Mouse (Mus musculus): ENCODE measurements around the gene Acsf3. TPM values are rescaled to one million over a fixed set of nuclear protein-coding genes. Genes with fewer than 3 reads are reported as not detected.

The Acsf3 gene
- polyA plus RNA-seq, 1 experiment = 21.8 TPM

DNA sequence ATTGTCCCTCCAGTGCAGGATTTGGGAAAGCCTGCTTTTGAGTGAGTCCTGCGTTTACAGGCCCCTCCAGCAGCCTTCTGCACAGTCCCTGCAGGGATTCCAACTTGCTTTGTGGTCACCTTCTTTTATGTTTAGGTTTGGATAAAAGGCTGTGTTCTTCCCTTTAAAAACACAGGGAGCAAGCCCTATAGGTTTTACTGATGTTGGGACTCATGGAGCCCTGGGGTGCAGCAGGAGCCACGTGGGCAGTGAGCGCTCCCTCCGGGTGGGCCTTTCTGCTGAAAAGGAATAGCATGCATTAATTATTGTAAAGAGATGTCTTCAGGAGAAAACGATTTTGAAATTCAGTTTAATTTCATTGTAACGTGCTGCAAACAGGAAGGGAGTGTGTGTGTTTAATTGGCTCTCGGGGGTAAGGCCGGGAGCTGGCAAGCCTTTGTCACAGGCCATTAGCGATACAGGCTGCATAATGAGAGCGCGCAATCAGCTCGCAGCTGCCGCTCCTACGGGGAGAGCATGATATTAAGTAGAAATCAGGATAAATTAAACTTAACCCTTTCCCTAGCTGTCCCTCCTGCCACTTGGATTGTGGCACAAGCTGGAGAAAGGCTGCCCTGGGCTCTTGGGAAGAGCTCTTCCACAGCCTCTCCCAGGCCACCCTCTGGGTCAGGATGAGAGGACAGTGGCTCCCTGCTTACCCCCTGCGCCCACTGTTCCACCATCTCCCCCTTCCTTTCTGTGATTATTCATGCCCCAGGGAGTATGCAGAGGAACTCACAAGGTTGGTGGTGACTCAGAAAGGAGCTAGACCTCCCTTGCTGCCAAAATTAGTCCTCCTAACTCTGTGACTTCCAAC, 28.8 kb downstream of the Acsf3 start:
- no peak overlapping the region for H3K27ac ChIP-seq (ENCODE audit: insufficient read depth, low read length)
- peaks cover 7% of the 10 kb centered on the region for H3K4me1 ChIP-seq (ENCODE audit: control insufficient read depth, insufficient read depth, low read length)

DNA sequence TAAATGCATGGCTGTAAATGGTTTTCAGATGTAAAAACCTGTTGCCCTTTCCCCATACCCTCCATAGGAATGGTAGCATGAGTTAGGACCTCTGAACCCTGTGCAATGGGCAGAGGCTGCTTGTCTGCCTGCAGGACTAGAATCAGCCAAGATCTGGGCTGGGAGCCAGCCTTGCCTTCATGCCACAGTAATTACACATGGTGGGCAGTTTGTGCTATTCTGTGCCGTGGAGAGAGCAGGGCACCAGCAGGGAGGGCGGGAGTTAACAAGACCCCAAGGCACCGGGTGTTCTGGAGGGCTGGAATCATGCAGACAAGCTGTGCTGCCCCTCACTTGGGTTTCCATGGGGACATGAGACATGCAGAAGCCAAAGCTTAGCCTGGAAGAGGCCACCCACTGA, 30.1 kb downstream of the Acsf3 start:
- H3K4me3 ChIP-seq (ENCODE audit: insufficient read depth, low read length) = no peak overlapping the region
- H3K27ac ChIP-seq (ENCODE audit: insufficient read depth, low read length) = no peak overlapping the region
- H3K4me1 ChIP-seq (ENCODE audit: control insufficient read depth, insufficient read depth, low read length) = peaks cover 7% of the 10 kb centered on the region
- TF ChIP-seq CTCF (IDR thresholded peaks at IDR 0.05; ENCODE audit: extremely low read depth, insufficient read depth, low read length) (no peak), POLR2A (IDR thresholded peaks at IDR 0.05; ENCODE audit: extremely low read depth, insufficient read depth, low read length) (no peak)

More for the DNA sequence above, 28.8 kb downstream of the Acsf3 start:
- TF ChIP-seq CTCF (IDR thresholded peaks at IDR 0.05; ENCODE audit: extremely low read depth, insufficient read depth, low read length) (no peak), POLR2A (IDR thresholded peaks at IDR 0.05; ENCODE audit: extremely low read depth, insufficient read depth, low read length) (no peak)
- no peak overlapping the region for H3K4me3 ChIP-seq (ENCODE audit: insufficient read depth, low read length)

DNA sequence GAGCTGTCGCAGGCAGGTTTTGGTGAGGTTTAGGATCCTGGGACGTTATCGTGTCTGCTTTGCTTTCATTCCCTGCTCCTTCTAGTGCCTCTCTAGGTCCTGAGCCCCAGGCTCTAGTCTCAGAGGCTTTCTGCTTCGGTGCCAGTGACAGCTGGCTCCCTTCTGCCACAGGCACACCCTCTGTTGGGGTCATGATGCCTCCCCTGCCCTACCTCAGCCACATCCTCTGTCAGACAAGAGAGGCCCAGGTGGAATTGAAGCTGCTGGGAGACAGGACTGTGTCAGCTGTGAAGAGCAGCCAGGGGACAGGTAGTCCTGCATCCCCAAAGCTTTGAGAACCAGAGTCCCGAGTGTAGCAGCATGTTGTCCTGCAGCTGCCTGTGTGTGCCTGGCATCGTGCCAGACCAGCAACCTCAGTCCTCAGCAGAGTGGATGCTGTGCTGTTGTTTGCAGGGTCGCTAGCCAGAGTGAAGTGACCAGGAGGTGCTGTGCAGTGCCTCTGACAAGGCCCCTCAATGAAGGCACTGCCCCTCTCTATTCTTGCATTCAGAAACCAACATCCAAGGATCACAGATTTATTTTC, 31.8 kb downstream of the Acsf3 start:
- no peak overlapping the region for H3K4me3 ChIP-seq (ENCODE audit: insufficient read depth, low read length)
- no peak for TF ChIP-seq POLR2A (IDR thresholded peaks at IDR 0.05; ENCODE audit: extremely low read depth, insufficient read depth, low read length)
- TF ChIP-seq CTCF (IDR thresholded peaks at IDR 0.05; ENCODE audit: extremely low read depth, insufficient read depth, low read length) = no peak
- H3K4me1 ChIP-seq (ENCODE audit: control insufficient read depth, insufficient read depth, low read length) = peaks cover 7% of the 10 kb centered on the region
- H3K27ac ChIP-seq (ENCODE audit: insufficient read depth, low read length) = no peak overlapping the region

- TF ChIP-seq POLR2A (IDR thresholded peaks at IDR 0.05; ENCODE audit: extremely low read depth, insufficient read depth, low read length) (no peak), CTCF (IDR thresholded peaks at IDR 0.05; ENCODE audit: extremely low read depth, insufficient read depth, low read length) (no peak)
- H3K4me1 ChIP-seq (ENCODE audit: control insufficient read depth, insufficient read depth, low read length) = peaks cover 7% of the 10 kb centered on the region
- H3K27ac ChIP-seq (ENCODE audit: insufficient read depth, low read length) = no peak overlapping the region
- H3K4me3 ChIP-seq (ENCODE audit: insufficient read depth, low read length) = no peak overlapping the region
Measured at GRCm38 (mm10) chr8:122807907-122808306, 32.6 kb downstream of the Acsf3 start.

GRCm38 (mm10) chr8:122810376-122810775, 35.1 kb downstream of the Acsf3 start:
- H3K4me3 ChIP-seq (ENCODE audit: insufficient read depth, low read length) = no peak overlapping the region
- TF ChIP-seq POLR2A (IDR thresholded peaks at IDR 0.05; ENCODE audit: extremely low read depth, insufficient read depth, low read length) = no peak
- no peak for TF ChIP-seq CTCF (IDR thresholded peaks at IDR 0.05; ENCODE audit: extremely low read depth, insufficient read depth, low read length)
- H3K4me1 ChIP-seq (ENCODE audit: control insufficient read depth, insufficient read depth, low read length) = peaks cover 4% of the 10 kb centered on the region
- no peak overlapping the region for H3K27ac ChIP-seq (ENCODE audit: insufficient read depth, low read length)

- TF ChIP-seq CTCF (IDR thresholded peaks at IDR 0.05; ENCODE audit: extremely low read depth, insufficient read depth, low read length) (no peak), POLR2A (IDR thresholded peaks at IDR 0.05; ENCODE audit: extremely low read depth, insufficient read depth, low read length) (no peak)
- Histone ChIP-seq H3K27ac (ENCODE audit: insufficient read depth, low read length) (no peak overlapping the region), H3K4me3 (ENCODE audit: insufficient read depth, low read length) (no peak overlapping the region), H3K4me1 (ENCODE audit: control insufficient read depth, insufficient read depth, low read length) (no peaks in the 10 kb centered on the region)
Measured at GRCm38 (mm10) chr8:122811870-122812494, 36.7 kb downstream of the Acsf3 start.

- H3K27ac ChIP-seq (ENCODE audit: insufficient read depth, low read length) = no peak overlapping the region
- H3K4me3 ChIP-seq (ENCODE audit: insufficient read depth, low read length) = no peak overlapping the region
- TF ChIP-seq CTCF (IDR thresholded peaks at IDR 0.05; ENCODE audit: extremely low read depth, insufficient read depth, low read length) = no peak
- no peak for TF ChIP-seq POLR2A (IDR thresholded peaks at IDR 0.05; ENCODE audit: extremely low read depth, insufficient read depth, low read length)
- no peaks in the 10 kb centered on the region for H3K4me1 ChIP-seq (ENCODE audit: control insufficient read depth, insufficient read depth, low read length)
Measured at GRCm38 (mm10) chr8:122812610-122813250, 37.4 kb downstream of the Acsf3 start.

DNA sequence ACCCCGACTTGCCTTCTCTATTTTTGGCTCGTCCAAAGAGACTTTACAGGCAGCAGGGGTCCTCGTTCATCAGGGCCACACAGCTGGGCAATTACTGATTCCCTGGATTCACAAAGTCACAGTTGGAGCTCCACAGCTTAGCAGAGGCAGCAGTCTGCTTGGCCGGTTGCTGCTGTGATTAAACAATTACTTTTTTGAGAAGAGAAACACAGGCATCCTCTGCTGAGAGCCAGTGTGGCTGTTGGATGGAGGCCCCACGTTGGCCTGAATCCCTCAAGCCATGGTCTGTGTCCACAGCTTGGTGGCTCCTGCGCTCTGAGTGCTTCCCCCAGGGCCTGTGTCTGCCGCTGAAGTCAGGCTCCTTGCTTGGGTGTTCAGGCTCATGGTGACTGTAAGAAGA, 39.3 kb downstream of the Acsf3 start:
- Histone ChIP-seq H3K4me1 (ENCODE audit: control insufficient read depth, insufficient read depth, low read length) (no peaks in the 10 kb centered on the region), H3K4me3 (ENCODE audit: insufficient read depth, low read length) (no peak overlapping the region), H3K27ac (ENCODE audit: insufficient read depth, low read length) (no peak overlapping the region)
- no peak for TF ChIP-seq POLR2A (IDR thresholded peaks at IDR 0.05; ENCODE audit: extremely low read depth, insufficient read depth, low read length)
- TF ChIP-seq CTCF (IDR thresholded peaks at IDR 0.05; ENCODE audit: extremely low read depth, insufficient read depth, low read length) = no peak

- Histone ChIP-seq H3K4me1 (ENCODE audit: control insufficient read depth, insufficient read depth, low read length) (no peaks in the 10 kb centered on the region), H3K4me3 (ENCODE audit: insufficient read depth, low read length) (no peak overlapping the region), H3K27ac (ENCODE audit: insufficient read depth, low read length) (no peak overlapping the region)
- TF ChIP-seq POLR2A (IDR thresholded peaks at IDR 0.05; ENCODE audit: extremely low read depth, insufficient read depth, low read length) (no peak), CTCF (IDR thresholded peaks at IDR 0.05; ENCODE audit: extremely low read depth, insufficient read depth, low read length) (no peak)
Measured at GRCm38 (mm10) chr8:122816965-122817364, 41.7 kb downstream of the Acsf3 start.

Measured in cortical plate, adult 2 months (tissue).